Mouse (Mus musculus) spleen, adult 2 months (tissue): ENCODE results near the gene Clec2l.

Experiments used
- CTCF ChIP-seq: fragments of 200-500 bp; IDR thresholded peaks from 2 replicates; pipeline ENCODE4 v1.5.1; 2011; ENCODE audit warnings: mild to moderate bottlenecking, inconsistent platforms; ENCODE audit not compliant: insufficient read depth, insufficient read length, insufficient replicate concordance; ENCODE audit errors: extremely low read depth
- POLR2A ChIP-seq: fragments of 200-500 bp; IDR thresholded peaks from 2 replicates; pipeline ENCODE4 v1.6.1; 2011; ENCODE audit warnings: low read depth, low read length, inconsistent platforms

DNA sequence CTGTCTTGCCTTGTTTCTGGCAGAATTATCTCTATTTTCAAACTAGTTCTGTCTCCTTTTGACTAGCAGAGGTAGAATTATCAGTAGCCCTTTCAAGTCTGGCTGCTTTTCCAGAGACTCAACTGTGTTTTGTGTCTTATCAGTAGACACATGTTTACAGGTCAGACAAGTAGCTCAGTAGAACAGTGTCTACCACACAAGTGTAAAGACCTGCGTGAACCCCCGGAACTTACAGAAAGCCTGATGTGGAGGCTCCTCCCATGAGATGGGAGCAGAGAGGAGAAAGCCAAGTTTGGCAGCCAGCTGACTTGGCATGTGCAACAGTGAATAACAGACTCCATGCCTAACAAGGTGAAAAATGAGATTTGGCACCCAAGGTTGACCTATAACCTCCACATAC, 39.4 kb upstream of the Clec2l start:
- TF ChIP-seq POLR2A (no peak), CTCF (no peak)
